Mouse (Mus musculus) testis, adult 2 months (tissue): ENCODE results near the gene Dpp3. TPM values are rescaled to one million over a fixed set of nuclear protein-coding genes. Genes with fewer than 3 reads are reported as not detected.

Experiments
- H3K27ac ChIP-seq: fragments of 200-500 bp; 2 replicates; pipeline ENCODE4 v1.5.1; 2012; ENCODE audit warnings: low read depth, low read length; ENCODE audit not compliant: control insufficient read depth, insufficient read depth
- H3K27me3 ChIP-seq: fragments of 200-500 bp; 2 replicates; pipeline ENCODE4 v1.6.1; 2012; ENCODE audit warnings: mild to moderate bottlenecking, low read length, moderate library complexity; ENCODE audit not compliant: control insufficient read depth, insufficient read depth
- H3K36me3 ChIP-seq: fragments of 200-500 bp; 2 replicates; pipeline ENCODE4 v1.6.1; 2012; ENCODE audit warnings: mild to moderate bottlenecking, low read length; ENCODE audit not compliant: control insufficient read depth, insufficient read depth
- H3K4me1 ChIP-seq: fragments of 200-500 bp; 2 replicates; pipeline ENCODE4 v1.6.1; 2012; ENCODE audit warnings: low read length; ENCODE audit not compliant: control insufficient read depth, insufficient read depth
- H3K4me3 ChIP-seq: fragments of 200-500 bp; 2 replicates; pipeline ENCODE4 v1.5.1; 2012; ENCODE audit warnings: low read depth, mild to moderate bottlenecking, low read length, moderate library complexity, mixed read lengths; ENCODE audit not compliant: control insufficient read depth
- CTCF ChIP-seq: fragments of 200-500 bp; IDR thresholded peaks from 2 replicates; pipeline ENCODE4 v1.5.1; 2012; ENCODE audit warnings: low read depth, mild to moderate bottlenecking, inconsistent platforms, low read length, moderate library complexity; ENCODE audit not compliant: control insufficient read depth, insufficient read depth, insufficient replicate concordance
- POLR2A ChIP-seq: fragments of 200-500 bp; IDR thresholded peaks from 2 replicates; pipeline ENCODE4 v1.6.1; 2012; ENCODE audit warnings: low read depth, mild to moderate bottlenecking, inconsistent platforms, low read length, moderate library complexity; ENCODE audit not compliant: control insufficient read depth
- polyA plus RNA-seq: library from polyadenylated mRNA; depleted of rRNA; stranded (reverse); fragments of >200 nt; gene quantifications from 2 replicates; pipeline ENCODE4 v1.2.3, GENCODE M21; 2012

Gene Dpp3
- polyA plus RNA-seq, 1 experiment: 81.8 TPM

DNA sequence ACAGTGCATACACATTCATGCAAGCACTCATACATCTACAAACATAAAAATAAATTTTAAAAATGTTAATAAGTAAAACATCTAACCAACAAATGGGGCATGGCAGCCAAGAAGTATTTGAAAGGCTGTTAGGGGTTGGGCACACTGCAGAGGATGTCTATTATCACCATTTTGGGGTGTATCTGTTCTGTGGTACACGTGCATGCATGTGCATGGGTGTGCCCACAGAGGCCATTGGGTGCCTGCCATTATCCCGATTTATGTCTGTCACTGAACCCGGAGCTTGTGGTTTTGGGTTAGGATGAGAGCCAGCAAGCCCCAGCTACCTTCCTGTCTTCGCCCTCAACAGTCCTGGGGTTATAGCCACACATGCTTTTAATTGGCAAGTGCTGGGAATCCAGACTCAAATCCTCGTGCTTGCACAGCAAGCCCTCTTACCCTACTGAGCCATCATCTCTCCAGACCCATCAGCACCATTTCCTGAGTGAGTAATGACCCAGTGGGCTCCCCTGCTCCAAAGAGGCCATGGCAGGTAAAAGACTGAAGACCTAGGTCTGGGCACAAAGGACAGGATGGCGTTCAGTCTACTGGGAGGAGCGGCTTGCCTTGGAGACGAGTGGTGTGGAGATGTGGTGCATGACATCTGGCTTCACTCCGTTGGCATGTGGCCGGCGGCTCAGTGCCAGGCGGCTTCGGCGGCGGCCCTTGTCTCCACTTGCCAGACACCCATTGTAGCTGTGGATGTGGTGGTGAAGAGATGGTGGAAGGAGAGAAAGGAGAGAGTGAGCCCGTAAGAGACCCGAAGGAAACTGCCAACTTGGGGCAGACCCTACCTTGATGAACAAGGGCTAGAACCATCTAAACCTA lies 9.6 kb upstream of the Dpp3 start:
- no peak overlapping the region for H3K4me3 ChIP-seq
- no peaks in the 10 kb centered on the region for H3K36me3 ChIP-seq
- no peak for TF ChIP-seq POLR2A
- TF ChIP-seq CTCF: no peak
- H3K27me3 ChIP-seq: no peaks in the 10 kb centered on the region
- no peak overlapping the region for H3K27ac ChIP-seq
- peaks cover 3% of the 10 kb centered on the region for H3K4me1 ChIP-seq

DNA sequence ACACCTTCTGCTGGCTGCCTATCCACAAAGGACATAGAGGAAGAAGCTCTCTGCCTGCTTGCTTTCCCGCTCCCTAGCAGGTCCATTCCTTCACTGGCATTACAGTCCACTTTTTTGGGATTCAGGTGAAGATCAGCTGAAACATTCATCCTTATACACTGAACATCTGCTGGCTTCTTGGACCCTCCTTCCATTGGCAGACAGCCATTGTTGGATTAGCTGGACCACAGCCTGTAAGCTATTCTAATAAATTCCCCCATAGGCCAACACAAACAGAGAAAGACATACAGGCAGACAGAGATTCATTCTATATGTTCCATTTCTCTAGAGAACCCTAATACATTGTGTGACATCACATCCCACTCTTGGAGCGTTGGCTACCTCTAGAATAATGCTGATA lies 8.8 kb upstream of the Dpp3 start:
- H3K4me1 ChIP-seq: no peaks in the 10 kb centered on the region; the same call in 1 of the 2 replicates
- TF ChIP-seq CTCF (no peak), POLR2A (no peak)

DNA sequence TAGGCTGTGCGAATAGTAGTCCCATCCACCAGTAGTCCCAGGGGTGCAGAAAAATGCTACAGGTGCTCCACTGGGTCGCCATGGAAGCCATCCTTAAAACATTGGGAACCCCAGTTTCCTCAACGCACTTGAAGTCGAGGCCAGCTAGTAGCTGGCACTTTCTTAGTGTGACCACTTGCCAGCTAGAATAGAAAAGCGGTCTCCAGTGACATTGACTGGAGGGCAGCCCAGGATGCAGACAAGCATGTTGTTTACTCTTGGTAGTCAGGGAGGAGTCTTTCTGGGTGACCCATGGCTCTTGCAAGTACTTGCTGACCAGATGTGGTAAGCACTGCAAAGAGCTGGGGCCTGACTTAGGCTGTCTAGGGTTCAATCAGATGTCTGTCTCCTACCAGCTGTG lies 694 bp upstream of the Dpp3 start:
- Histone ChIP-seq H3K4me1 (peaks cover 10% of the 10 kb centered on the region), H3K27ac (peak overlapping the region; percentile 46), H3K36me3 (no peaks in the 10 kb centered on the region), H3K4me3 (no peak overlapping the region), H3K27me3 (no peaks in the 10 kb centered on the region)
- TF ChIP-seq POLR2A (no peak), CTCF (no peak)

More for the DNA sequence above, 8.8 kb upstream of the Dpp3 start:
- H3K27me3 ChIP-seq: no peaks in the 10 kb centered on the region
- no peaks in the 10 kb centered on the region for H3K36me3 ChIP-seq
- no peak overlapping the region for H3K27ac ChIP-seq
- no peak overlapping the region for H3K4me3 ChIP-seq

DNA sequence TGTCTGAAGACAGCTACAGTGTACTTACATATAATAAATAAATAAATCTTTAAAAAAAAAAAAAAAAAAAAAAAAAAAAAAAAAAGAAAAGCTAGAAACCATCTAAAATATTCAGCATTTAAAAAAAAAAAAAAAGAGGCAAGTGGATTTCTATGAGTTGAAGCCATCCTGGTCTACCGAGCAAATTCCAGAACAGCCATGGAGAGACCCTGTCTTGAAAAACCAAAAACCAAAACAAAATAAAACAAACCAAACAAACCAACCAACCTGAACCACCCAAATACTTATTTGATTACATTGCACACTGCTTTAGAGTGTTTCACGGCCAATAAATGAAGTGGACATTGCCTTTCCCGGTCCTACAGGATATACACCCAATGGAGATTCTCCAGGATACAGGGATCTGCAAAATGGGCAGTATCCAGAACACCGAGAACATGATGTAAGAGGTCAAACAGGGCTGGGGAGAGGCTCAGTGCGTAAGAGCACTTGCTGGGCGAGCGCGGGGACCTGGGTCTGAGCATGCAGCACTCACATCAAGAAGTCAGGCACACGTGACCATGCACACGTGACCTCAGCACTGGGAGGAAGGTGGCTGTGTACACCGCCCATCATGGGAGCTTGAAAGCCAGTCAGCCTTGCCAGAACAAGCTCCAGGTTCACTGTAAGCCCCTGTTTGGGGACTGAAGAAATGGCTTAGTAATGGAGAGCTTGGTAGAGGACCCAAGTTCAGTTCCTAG lies 2.8 kb downstream of the Dpp3 start:
- Histone ChIP-seq H3K4me3 (no peak overlapping the region), H3K27ac (no peak overlapping the region), H3K27me3 (no peaks in the 10 kb centered on the region), H3K4me1 (peaks cover 10% of the 10 kb centered on the region), H3K36me3 (no peaks in the 10 kb centered on the region)
- TF ChIP-seq POLR2A (no peak), CTCF (no peak)

DNA sequence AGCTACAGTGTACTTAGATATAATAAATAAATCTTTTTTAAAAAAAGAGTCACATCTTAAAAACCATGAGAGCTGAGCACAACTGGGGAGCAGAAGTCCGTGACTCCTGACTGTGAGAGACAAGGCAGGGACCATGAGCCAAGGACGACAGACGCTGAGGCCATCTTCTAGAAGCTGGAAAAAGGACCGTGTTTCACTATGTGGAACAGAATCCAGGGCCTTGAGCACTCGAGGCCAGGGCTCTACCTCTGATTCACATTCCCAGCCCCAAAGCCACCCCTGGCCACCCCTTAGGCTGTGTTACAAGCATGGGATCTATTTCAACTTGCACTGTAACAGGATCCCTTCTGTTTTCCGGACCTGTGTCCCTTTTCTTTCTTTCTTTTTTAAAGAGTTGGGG lies 8.4 kb downstream of the Dpp3 start:
- Histone ChIP-seq H3K36me3 (no peaks in the 10 kb centered on the region), H3K27me3 (no peaks in the 10 kb centered on the region), H3K4me3 (no peak overlapping the region), H3K4me1 (no peaks in the 10 kb centered on the region), H3K27ac (no peak overlapping the region)
- TF ChIP-seq POLR2A: no peak
- TF ChIP-seq CTCF: no peak

DNA sequence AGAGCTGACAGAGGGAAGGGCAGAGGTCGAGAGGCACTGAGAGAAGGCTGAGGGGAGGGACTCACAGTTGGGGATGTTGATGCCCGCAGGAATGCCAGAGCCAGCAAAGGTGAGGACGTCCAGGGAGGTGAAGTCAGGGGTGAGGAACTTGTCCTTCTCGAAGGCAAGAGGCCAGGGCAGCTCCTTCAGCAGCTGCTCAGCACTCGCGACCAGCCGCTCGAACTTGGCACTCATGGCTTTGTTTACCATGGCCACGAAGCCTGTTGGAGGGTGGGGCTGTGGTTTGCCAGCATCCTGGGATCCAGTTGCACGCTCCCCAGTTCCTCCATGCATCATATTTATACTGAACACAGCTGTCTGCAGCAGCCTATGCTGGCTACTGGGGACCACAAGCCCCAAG lies 11.3 kb downstream of the Dpp3 start:
- no peak overlapping the region for H3K4me3 ChIP-seq
- no peaks in the 10 kb centered on the region for H3K27me3 ChIP-seq
- TF ChIP-seq POLR2A: no peak
- no peak for TF ChIP-seq CTCF
- no peaks in the 10 kb centered on the region for H3K36me3 ChIP-seq
- no peak overlapping the region for H3K27ac ChIP-seq
- no peaks in the 10 kb centered on the region for H3K4me1 ChIP-seq

DNA sequence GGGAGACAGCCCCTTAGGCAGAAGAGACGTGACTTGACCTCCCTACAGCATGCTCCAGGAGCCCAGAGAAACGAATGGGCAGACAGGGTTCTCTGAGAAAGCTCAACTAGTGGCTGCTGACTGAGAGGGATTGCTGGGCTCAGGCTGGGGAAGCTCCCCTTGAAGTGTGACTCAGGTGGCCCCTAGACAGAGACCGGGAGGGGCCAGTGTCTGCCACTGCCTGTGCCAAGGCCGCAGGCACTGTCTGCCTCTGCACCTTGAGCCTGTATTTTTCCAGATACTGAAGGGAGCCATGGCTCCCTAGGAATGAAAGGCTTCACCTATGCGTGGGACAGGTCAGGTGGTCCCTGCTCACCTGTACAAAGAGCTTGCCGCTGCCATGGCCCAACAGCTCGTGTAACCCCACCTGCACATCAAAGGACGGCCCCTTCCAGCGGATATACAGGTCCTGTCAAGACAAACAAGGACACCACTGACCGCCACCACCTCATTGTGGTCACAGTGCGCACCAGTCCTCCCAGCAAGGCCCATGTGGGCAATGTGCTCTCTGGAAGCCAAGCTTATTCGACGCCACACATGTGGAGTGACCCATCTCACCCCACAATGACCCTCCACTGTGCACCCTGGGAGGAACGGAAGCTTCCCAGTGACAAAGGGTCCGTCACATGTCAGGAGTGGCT lies 12.0 kb downstream of the Dpp3 start:
- Histone ChIP-seq H3K4me3 (no peak overlapping the region), H3K4me1 (no peaks in the 10 kb centered on the region), H3K27ac (no peak overlapping the region), H3K27me3 (no peaks in the 10 kb centered on the region), H3K36me3 (no peaks in the 10 kb centered on the region)
- TF ChIP-seq POLR2A (no peak), CTCF (no peak)
